ENCODE assay signal across 9 mouse cellular contexts in the genomic region with DNA sequence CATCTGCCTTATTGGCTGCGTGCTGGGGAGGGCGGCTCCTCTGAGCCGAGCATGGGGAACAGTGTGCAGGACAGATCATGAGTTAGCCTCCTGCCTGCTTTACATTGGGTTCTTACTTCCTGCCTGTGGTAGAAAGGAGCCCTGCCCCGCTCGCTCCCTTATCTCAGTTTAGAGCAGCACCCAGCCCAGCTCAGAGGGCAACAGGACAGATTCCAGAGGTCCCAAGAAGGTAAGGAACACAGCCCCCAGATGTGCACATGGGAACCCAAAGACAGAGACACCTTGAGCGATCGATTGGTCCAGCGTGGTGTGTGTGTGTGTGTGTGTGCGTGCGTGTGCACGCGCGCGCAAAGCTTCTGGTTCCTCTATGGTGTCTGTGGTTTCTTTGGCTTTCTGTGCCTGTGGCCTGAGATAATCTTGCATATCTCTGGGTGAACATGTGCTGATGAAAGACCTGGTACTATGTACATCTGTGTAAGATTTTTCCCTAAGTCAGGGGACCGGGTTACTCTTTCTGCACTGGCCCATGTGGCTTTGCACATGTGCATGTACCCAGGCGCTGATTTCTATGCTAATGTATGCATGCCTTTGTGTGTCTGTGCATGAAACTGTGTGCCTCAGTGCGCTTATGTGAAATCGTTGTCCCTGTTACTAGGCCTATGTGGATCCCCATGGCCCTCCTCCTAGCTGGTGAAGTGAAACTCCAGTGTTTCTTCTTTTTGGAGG. TPM values are rescaled to one million over a fixed set of nuclear protein-coding genes. Genes with fewer than 3 reads are reported as not detected.
DNase-seq lines count a peak whose midpoint lies in the region; ATAC-seq lines count a peak whose summit lies in the region.
"Had no signal": no experiment of that assay in that cellular context is flagged by ENCODE, and none has a peak within 500 bp of the region (broad histone marks: within the 10 kb centered on the region; RNA-seq: fewer than 3 reads in every experiment).

No protein-coding gene starts in this region.

- peak; percentile 85 for ATAC-seq in activated CD4-positive, CD25-positive, alpha-beta regulatory T cell, adult 4 months
- peak; percentile 82 for ATAC-seq in hindbrain, embryonic 12.5 days (ENCODE audit: low FRiP score)
- peak; percentile 76 for ATAC-seq in megakaryocyte, adult 5-6 weeks (ENCODE audit: poor library complexity, severe bottlenecking)
- peak; percentile 88 for ATAC-seq in stomach, embryonic 15.5 days (ENCODE audit: insufficient read depth, low FRiP score, low read depth)

- no peak overlapping the region for H3K9ac ChIP-seq in hindbrain, embryonic 12.5 days
- no peak overlapping the region for H3K9ac ChIP-seq in stomach, embryonic 15.5 days

- WGBS in hindbrain, embryonic 12.5 days, result 80% methylated on average over 18 of the region's 18 CpGs
- 69% methylated on average over 18 of the region's 18 CpGs for WGBS in stomach, embryonic 15.5 days

- H3K4me1 ChIP-seq in hindbrain, embryonic 12.5 days, result peaks cover 10% of the 10 kb centered on the region
- H3K4me1 ChIP-seq in stomach, embryonic 15.5 days, result no peaks in the 10 kb centered on the region; the same call in 1 of the 2 replicates

- peak overlapping the region; percentile 83 for H3K27ac ChIP-seq in hindbrain, embryonic 12.5 days
- peak overlapping the region; percentile 75 for H3K27ac ChIP-seq in stomach, embryonic 15.5 days

- no peaks in the 10 kb centered on the region for H3K36me3 ChIP-seq in hindbrain, embryonic 12.5 days
- H3K36me3 ChIP-seq in stomach, embryonic 15.5 days, result no peaks in the 10 kb centered on the region

- no peaks in the 10 kb centered on the region for H3K9me3 ChIP-seq in hindbrain, embryonic 12.5 days (replicated peaks)
- no peaks in the 10 kb centered on the region for H3K9me3 ChIP-seq in stomach, embryonic 15.5 days

- no peak overlapping the region for H3K4me3 ChIP-seq in hindbrain, embryonic 12.5 days
- H3K4me3 ChIP-seq in stomach, embryonic 15.5 days (replicated peaks), result no peak overlapping the region

- DNase-seq in heart, adult 11 months, result peak; percentile 92
- no peak for DNase-seq in heart, postnatal 4 days
- no peak for DNase-seq in adrenal gland, adult (ENCODE audit: inconsistent age in 2 of 2, low spot score in 1 of 2)
- no peak for DNase-seq in layer of hippocampus, postnatal 25 days (ENCODE audit: extremely low spot score in 1 of 2, low spot score in 1 of 2)

- H3K27me3 ChIP-seq in hindbrain, embryonic 12.5 days, result no peaks in the 10 kb centered on the region
- H3K27me3 ChIP-seq in stomach, embryonic 15.5 days (replicated peaks), result no peaks in the 10 kb centered on the region

- no peak overlapping the region for H3K4me2 ChIP-seq in hindbrain, embryonic 12.5 days (replicated peaks)
- peak overlapping the region; percentile 17; the same call in 1 of the 2 replicates for H3K4me2 ChIP-seq in stomach, embryonic 15.5 days

RNA-seq across cellular contexts. Expression of a gene that starts 3.6 kb away (rescaled TPM):
- total RNA-seq in heart, postnatal 4 days (2021), result not detected
- polyA plus RNA-seq in activated CD4-positive, CD25-positive, alpha-beta regulatory T cell, adult 4 months (2017; shearing (Covaris generic)), result 1 to 10 TPM; 8.6 to 9.5 TPM
- polyA plus RNA-seq in hindbrain, embryonic 12.5 days (2016; fragmentation: Nextera tagmentation; extraction: Ambion mirVana), result 0.33 and 0.40 TPM in 2 replicates
- 25.1 and 25.5 TPM in 2 replicates for total RNA-seq in megakaryocyte, adult 5-6 weeks (2015)
- 27.6 and 30.0 TPM in 2 replicates for total RNA-seq in megakaryocyte, adult 5-6 weeks (2017)
- 4.6 and 5.0 TPM in 2 replicates for polyA plus RNA-seq in stomach, embryonic 15.5 days (2015; fragmentation: Nextera tagmentation; extraction: Ambion mirVana)
- total RNA-seq in layer of hippocampus, postnatal 25 days (2021), result under 1 TPM; 0.35 to 0.96 TPM
- total RNA-seq: liver, adult 2 months had no signal

RNA-seq across cellular contexts. Expression of a gene that starts 21.8 kb away (rescaled TPM):
- 1 to 10 TPM; 1.7 to 3.2 TPM for total RNA-seq in heart, postnatal 4 days (2021)
- polyA plus RNA-seq in activated CD4-positive, CD25-positive, alpha-beta regulatory T cell, adult 4 months (2017; shearing (Covaris generic)), result 1 to 10 TPM; 8.1 to 9.7 TPM
- 16.0 and 18.3 TPM in 2 replicates for polyA plus RNA-seq in hindbrain, embryonic 12.5 days (2016; fragmentation: Nextera tagmentation; extraction: Ambion mirVana)
- total RNA-seq in megakaryocyte, adult 5-6 weeks (2015), result 9.0 and 14.2 TPM in 2 replicates
- total RNA-seq in megakaryocyte, adult 5-6 weeks (2017), result 3.4 and 8.8 TPM in 2 replicates
- polyA plus RNA-seq in stomach, embryonic 15.5 days (2015; fragmentation: Nextera tagmentation; extraction: Ambion mirVana), result 9.9 and 11.8 TPM in 2 replicates
- total RNA-seq in layer of hippocampus, postnatal 25 days (2021), result 10 to 100 TPM in 1 of 2 experiments, 1 to 10 TPM in 1; 8.2 to 12.4 TPM

RNA-seq across cellular contexts. Expression of a gene that starts 24.4 kb away (rescaled TPM):
- 100 to 1,000 TPM; 202 to 210 TPM for total RNA-seq in heart, postnatal 4 days (2021)
- polyA plus RNA-seq in activated CD4-positive, CD25-positive, alpha-beta regulatory T cell, adult 4 months (2017; shearing (Covaris generic)), result 10 to 100 TPM; 49.4 to 66.6 TPM
- polyA plus RNA-seq in hindbrain, embryonic 12.5 days (2016; fragmentation: Nextera tagmentation; extraction: Ambion mirVana), result 131 and 133 TPM in 2 replicates
- total RNA-seq in megakaryocyte, adult 5-6 weeks (2015), result 64.9 and 75.9 TPM in 2 replicates
- 282 and 336 TPM in 2 replicates for total RNA-seq in megakaryocyte, adult 5-6 weeks (2017)
- polyA plus RNA-seq in stomach, embryonic 15.5 days (2015; fragmentation: Nextera tagmentation; extraction: Ambion mirVana), result 58.6 and 62.3 TPM in 2 replicates
- total RNA-seq in layer of hippocampus, postnatal 25 days (2021), result 100 to 1,000 TPM; 153 to 194 TPM

RNA-seq across cellular contexts. Expression of a gene that starts 31.8 kb away (rescaled TPM):
- 10 to 100 TPM; 40.8 to 43.6 TPM for total RNA-seq in heart, postnatal 4 days (2021)
- polyA plus RNA-seq in activated CD4-positive, CD25-positive, alpha-beta regulatory T cell, adult 4 months (2017; shearing (Covaris generic)), result 10 to 100 TPM; 41.5 to 48.1 TPM
- polyA plus RNA-seq in hindbrain, embryonic 12.5 days (2016; fragmentation: Nextera tagmentation; extraction: Ambion mirVana), result 151 and 159 TPM in 2 replicates
- 33.0 and 35.7 TPM in 2 replicates for total RNA-seq in megakaryocyte, adult 5-6 weeks (2015)
- total RNA-seq in megakaryocyte, adult 5-6 weeks (2017), result 63.3 and 63.9 TPM in 2 replicates
- polyA plus RNA-seq in stomach, embryonic 15.5 days (2015; fragmentation: Nextera tagmentation; extraction: Ambion mirVana), result 102 and 115 TPM in 2 replicates
- 10 to 100 TPM; 61.4 to 61.5 TPM for total RNA-seq in layer of hippocampus, postnatal 25 days (2021)

Comparison
In these comparisons a context has a peak if more than half of its experiments do, and no peak if none do; other contexts are left out.
1. RNA of a gene that starts 3.6 kb away (total RNA-seq): 25.1 to 30.0 TPM in megakaryocyte, adult 5-6 weeks; 0.35 to 0.96 TPM in layer of hippocampus, postnatal 25 days and not detected in heart, postnatal 4 days; every median in the first group is over 10 times any median in the second.
2. Peak in every context shown above with its lines, with median percentiles within 50 percentile points of each other: ATAC-seq.